Comparison of ENCODE assay signal across 8 mouse cellular contexts in the genomic region with DNA sequence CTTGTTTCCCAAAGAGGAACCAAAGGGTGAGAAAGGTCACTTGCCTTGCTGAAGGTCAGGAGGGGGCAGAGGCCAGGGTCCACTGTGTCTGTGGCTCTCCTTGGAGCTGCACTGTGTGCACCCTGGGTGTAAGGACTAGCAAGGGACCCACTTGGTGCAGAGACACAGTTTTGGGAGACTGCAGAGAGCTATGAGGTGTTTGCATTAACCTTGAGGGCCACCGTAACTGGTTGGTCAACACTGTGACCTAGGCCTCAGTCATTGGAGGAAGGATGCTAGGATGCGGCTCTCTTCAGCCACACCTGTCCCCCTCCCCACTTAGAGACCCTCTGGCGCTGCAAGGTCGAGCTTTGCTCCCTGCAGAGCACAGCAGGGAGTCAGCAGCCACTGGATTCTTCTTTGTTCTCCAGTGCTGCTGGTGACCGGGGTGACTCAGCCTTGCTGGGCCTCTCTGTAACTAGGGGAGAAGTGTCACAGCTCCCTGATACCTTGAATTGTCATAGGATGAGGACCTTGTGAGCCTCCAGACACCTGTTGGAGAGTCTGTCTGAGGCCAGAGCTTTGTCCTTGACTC. TPM values are rescaled to one million over a fixed set of nuclear protein-coding genes. Genes with fewer than 3 reads are reported as not detected.
DNase-seq lines count a peak whose midpoint lies in the region; ATAC-seq and TF ChIP-seq lines count a peak whose summit lies in the region.

No protein-coding gene starts in this region.

- intact Hi-C loops in heart, postnatal 36 days (cut with DNase I): loop anchor here (5.0 kb wide), 1 partner anchor 35 kb away; no protein-coding TSS in a partner anchor

- peak overlapping the region; percentile 58 for H3K4me2 ChIP-seq in forebrain, postnatal 0 days (ENCODE audit: low read depth)
- H3K4me2 ChIP-seq in liver, embryonic 14.5 days (ENCODE audit: low read depth): peak overlapping the region; percentile 81

- no peaks in the 10 kb centered on the region for H3K9me3 ChIP-seq in forebrain, postnatal 0 days (ENCODE audit: low read length)
- no peaks in the 10 kb centered on the region for H3K9me3 ChIP-seq in liver, embryonic 14.5 days (ENCODE audit: control insufficient read depth, low read length)

- H3K4me1 ChIP-seq in forebrain, postnatal 0 days (ENCODE audit: insufficient read depth): peaks cover 36% of the 10 kb centered on the region
- peaks cover 47 to 58% of the 10 kb centered on the region in 2 experiments for H3K4me1 ChIP-seq in liver, embryonic 14.5 days (replicated peaks; ENCODE audit: control insufficient read depth in 2 of 2, insufficient read depth in 2 of 2, low read length in 1 of 2)

- TF ChIP-seq EP300 in liver, embryonic 14.5 days (IDR thresholded peaks at IDR 0.05; ENCODE audit: low read depth): no peak

- H3K27ac ChIP-seq in forebrain, postnatal 0 days (ENCODE audit: low read depth, low read length): no peak overlapping the region
- peak overlapping the region; percentile 87 for H3K27ac ChIP-seq in liver, embryonic 14.5 days

- H3K9ac ChIP-seq in forebrain, postnatal 0 days: peak overlapping the region; percentile 95; the same call in 1 of the 2 replicates
- peak overlapping the region; percentile 98 for H3K9ac ChIP-seq in liver, embryonic 14.5 days (replicated peaks)

- WGBS in forebrain, postnatal 0 days: 36% methylated on average over 5 of the region's 5 CpGs
- WGBS in liver, embryonic 14.5 days (ENCODE audit: insufficient replicate concordance): 59% methylated on average over 5 of the region's 5 CpGs

- DNase-seq in heart, adult 11 months: peak; percentile 91
- no peak for DNase-seq in heart, postnatal 36 days
- peak; percentile 65 for DNase-seq in ES-CJ7 (ENCODE audit: low read depth, low spot score)
- no peak for DNase-seq in forebrain, postnatal 0 days
- DNase-seq in liver, embryonic 14.5 days (ENCODE audit: low read depth in 3 of 3, low spot score in 3 of 3): no peak
- no peak for DNase-seq in urinary bladder, postnatal 14 days (ENCODE audit: low spot score)
- no peak for DNase-seq in urinary bladder, postnatal 25 days (ENCODE audit: low spot score)
- DNase-seq in spleen, adult 18-20 months: no peak

- H3K27me3 ChIP-seq in forebrain, postnatal 0 days (ENCODE audit: insufficient read depth, low read length): no peaks in the 10 kb centered on the region
- H3K27me3 ChIP-seq in liver, embryonic 14.5 days (ENCODE audit: control insufficient read depth, insufficient read depth, low read length): no peaks in the 10 kb centered on the region

- peak overlapping the region; percentile 77 for H3K4me3 ChIP-seq in forebrain, postnatal 0 days (ENCODE audit: low read depth, low read length)
- H3K4me3 ChIP-seq in liver, embryonic 14.5 days (ENCODE audit: insufficient read depth in 1 of 2, low read depth in 2 of 2, low read length in 2 of 2): peak overlapping the region; percentile 75 to 94; a peak in 3 of 4 replicates

- H3K36me3 ChIP-seq in forebrain, postnatal 0 days (ENCODE audit: insufficient read depth): no peaks in the 10 kb centered on the region
- no peaks in the 10 kb centered on the region; the same call in 1 of the 2 replicates for H3K36me3 ChIP-seq in liver, embryonic 14.5 days (replicated peaks; ENCODE audit: control insufficient read depth, insufficient read depth, low read depth)

- no peak for ATAC-seq in forebrain, postnatal 0 days
- no peak for ATAC-seq in liver, embryonic 14.5 days (ENCODE audit: insufficient read depth)

- no peak for TF ChIP-seq CTCF in forebrain, postnatal 0 days (IDR thresholded peaks at IDR 0.05; ENCODE audit: low read depth)
- TF ChIP-seq CTCF in liver, embryonic 14.5 days (IDR thresholded peaks at IDR 0.05; ENCODE audit: low read depth): no peak

RNA-seq across cellular contexts. Expression of a gene that starts 2.0 kb away (rescaled TPM):
- 10 to 100 TPM; 22.3 to 25.3 TPM for total RNA-seq in heart, postnatal 36 days (2021)
- 88.0 and 102 TPM in 2 replicates for total RNA-seq in forebrain, postnatal 0 days (2014; rRNA removed)
- polyA plus RNA-seq in forebrain, postnatal 0 days (2015; fragmentation: Nextera tagmentation; extraction: Ambion mirVana): 10.3 and 13.0 TPM in 2 replicates
- polyA plus RNA-seq in liver, embryonic 14.5 days (2012; rRNA removed): 234 and 235 TPM in 2 replicates
- polyA plus RNA-seq in liver, embryonic 14.5 days (2014; fragmentation: Nextera tagmentation; extraction: Ambion mirVana): 30.1 and 36.4 TPM in 2 replicates

RNA-seq across cellular contexts. Expression of a gene that starts 53.7 kb away (rescaled TPM):
- total RNA-seq in heart, postnatal 36 days (2021): 100 to 1,000 TPM; 324 to 333 TPM
- 1,114 and 1,634 TPM in 2 replicates for total RNA-seq in forebrain, postnatal 0 days (2014; rRNA removed)
- polyA plus RNA-seq in forebrain, postnatal 0 days (2015; fragmentation: Nextera tagmentation; extraction: Ambion mirVana): 543 and 688 TPM in 2 replicates
- polyA plus RNA-seq in liver, embryonic 14.5 days (2012; rRNA removed): 697 and 811 TPM in 2 replicates
- polyA plus RNA-seq in liver, embryonic 14.5 days (2014; fragmentation: Nextera tagmentation; extraction: Ambion mirVana): 661 and 668 TPM in 2 replicates

Comparison
In these comparisons a context has a peak if more than half of its experiments do, and no peak if none do; other contexts are left out.
1. DNase-seq: peak in heart, adult 11 months (single experiment) and ES-CJ7 (single experiment); none in heart, postnatal 36 days (0 of 2), forebrain, postnatal 0 days (single experiment), liver, embryonic 14.5 days (0 of 3), urinary bladder, postnatal 14 days (single experiment), urinary bladder, postnatal 25 days (single experiment) and spleen, adult 18-20 months (0 of 2).